Mouse (Mus musculus): Measurements from ENCODE around the gene Alox12e. TPM values are rescaled to one million over a fixed set of nuclear protein-coding genes. Genes with fewer than 3 reads are reported as not detected.

Alox12e gene
- not detected in 4 replicates for total RNA-seq (2023)

DNA sequence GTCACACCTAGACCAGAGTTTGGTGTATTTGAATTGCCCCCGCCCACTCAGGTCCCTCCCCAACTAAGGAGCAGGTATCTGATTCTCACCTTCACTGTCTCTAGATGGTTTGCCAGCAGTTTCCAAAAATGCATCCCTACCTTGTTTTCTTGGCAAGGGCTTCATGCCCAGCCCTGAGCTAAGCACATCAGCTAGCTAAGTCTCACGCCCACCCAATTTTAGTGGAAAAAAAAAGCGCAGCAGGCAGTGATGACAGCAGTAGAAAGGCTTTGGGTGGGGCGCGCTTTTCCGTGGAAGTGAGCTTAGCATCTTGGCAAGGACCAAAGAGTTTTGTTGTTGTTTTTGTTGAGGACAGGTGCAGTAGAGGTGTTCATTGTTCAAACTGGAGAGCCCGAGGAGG is at the start of gene Alox12e:
TSS of gene Alox12e (minus strand) at position 101 of the 400 bp plus-strand sequence.

DNA sequence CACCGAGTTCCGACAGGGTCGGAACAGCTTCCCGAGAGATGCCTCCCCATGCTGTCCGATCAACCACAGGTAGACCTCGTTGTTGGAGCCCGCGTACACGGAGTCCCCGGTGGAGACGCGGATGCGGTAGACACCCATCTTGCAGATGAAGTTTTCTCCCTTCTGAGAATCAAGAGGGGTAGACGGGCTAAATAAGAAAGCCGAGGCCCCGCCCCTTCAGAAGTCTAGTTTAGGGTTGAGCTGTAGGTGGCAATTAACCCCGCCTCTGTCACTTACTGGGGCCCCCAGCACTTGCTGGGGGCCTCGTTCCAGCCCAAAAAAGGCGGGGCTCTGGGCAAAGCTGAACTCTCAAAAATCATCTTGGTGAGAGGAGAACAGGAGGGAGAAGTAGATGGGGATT is 29.4 kb upstream of the Alox12e start, which contains the start of gene Alox15:
TSS of gene Alox15 (minus strand) at position 164 of the 400 bp plus-strand sequence.

Other genes with a start within 250 kb of the Alox12e start
- not detected in 4 replicates for gene Asgr2, start 230.0 kb downstream of the Alox12e start, total RNA-seq (2023)
- gene Mgl2, start 192.3 kb downstream of the Alox12e start, total RNA-seq (2023): not detected in 4 replicates
- not detected in 4 replicates for gene Clec10a, start 166.4 kb downstream of the Alox12e start, total RNA-seq (2023)
- not detected in 4 replicates for gene Slc16a11, start 109.9 kb downstream of the Alox12e start, total RNA-seq (2023)
- 2.3 to 6.7 TPM (median 2.5 TPM) in 4 replicates for gene Slc16a13, start 101.6 kb downstream of the Alox12e start, total RNA-seq (2023)
- gene Bcl6b, start 92.8 kb downstream of the Alox12e start, total RNA-seq (2023): 0.38 to 0.97 TPM (median 0.72 TPM) in 3 of 4 replicates, not detected in the other
- gene 0610010K14Rik, start 84.7 kb downstream of the Alox12e start, total RNA-seq (2023): 58.0 to 66.5 TPM (median 65.5 TPM) in 4 replicates
- 1.9 to 7.8 TPM (median 4.1 TPM) in 4 replicates for gene Gm21988, start 82.8 kb downstream of the Alox12e start, total RNA-seq (2023)
- gene Rnasek, start 82.8 kb downstream of the Alox12e start, total RNA-seq (2023): 56.1 to 99.7 TPM (median 83.1 TPM) in 4 replicates
- 0.18 to 0.31 TPM (median 0.26 TPM) in 3 of 4 replicates, not detected in the other for gene Alox12, start 67.3 kb downstream of the Alox12e start, total RNA-seq (2023)
- gene Alox15, start 29.4 kb upstream of the Alox12e start, total RNA-seq (2023): 2.2 TPM in 1 of 4 replicates, not detected in the others
- 26.2 to 28.3 TPM (median 27.4 TPM) in 4 replicates for gene Pelp1, start 87.4 kb upstream of the Alox12e start, total RNA-seq (2023)
- 96.8 to 105 TPM (median 102 TPM) in 4 replicates for gene Arrb2, start 110.0 kb upstream of the Alox12e start, total RNA-seq (2023)
- 41.2 to 54.4 TPM (median 43.1 TPM) in 4 replicates for gene Med11, start 129.3 kb upstream of the Alox12e start, total RNA-seq (2023)
- 0.41 to 3.1 TPM (median 0.87 TPM) in 4 replicates for gene Zmynd15, start 136.8 kb upstream of the Alox12e start, total RNA-seq (2023)
- 8.6 to 11.2 TPM (median 9.8 TPM) in 4 replicates for gene Cxcl16, start 137.4 kb upstream of the Alox12e start, total RNA-seq (2023)
- gene Tm4sf5, start 182.6 kb upstream of the Alox12e start, total RNA-seq (2023): not detected in 4 replicates
- not detected in 4 replicates for gene Vmo1, start 192.0 kb upstream of the Alox12e start, total RNA-seq (2023)
- not detected in 4 replicates for gene Gltpd2, start 196.6 kb upstream of the Alox12e start, total RNA-seq (2023)
- gene Psmb6, start 202.7 kb upstream of the Alox12e start, total RNA-seq (2023): 123 to 130 TPM (median 128 TPM) in 4 replicates
- gene Gm40193, start 210.3 kb upstream of the Alox12e start, total RNA-seq (2023): not detected in 4 replicates
- gene Pld2, start 217.4 kb upstream of the Alox12e start, total RNA-seq (2023): 3.6 to 6.9 TPM (median 4.8 TPM) in 4 replicates
- gene Mink1, start 240.3 kb upstream of the Alox12e start, total RNA-seq (2023): 83.2 to 99.3 TPM (median 92.6 TPM) in 4 replicates

Measured in B cell, adult 62 days (primary cell).